Mouse (Mus musculus) MEL (cell line): ENCODE measurements around the gene Emx2. TPM values are rescaled to one million over a fixed set of nuclear protein-coding genes. Genes with fewer than 3 reads are reported as not detected.

ENCODE experiments used
- DNase-seq: peaks from one replicate; pipeline ENCODE4 v3.0.0; 2011; ENCODE audit warnings: low read depth, low spot score
- H3K27ac ChIP-seq: 2 replicates; pipeline ENCODE4 v1.5.1; 2012; ENCODE audit warnings: low read depth, mild to moderate bottlenecking, control low read depth, low read length, moderate library complexity; ENCODE audit not compliant: control insufficient read depth
- H3K27me3 ChIP-seq, 2 experiments: fragments of 150-350 bp in 1 of 2; sonication (generic) in 1 of 2; 2 replicates each; pipeline ENCODE4 v1.6.1; 2012; ENCODE audit warnings: low read length in 2 of 2, mild to moderate bottlenecking in 2 of 2, improper control_type of control experiment in 1 of 2, moderate library complexity in 1 of 2; ENCODE audit not compliant: insufficient read depth in 2 of 2, control insufficient read depth in 1 of 2
- H3K36me3 ChIP-seq, 2 experiments: 2 replicates each; pipeline ENCODE4 v1.6.1; 2012 to 2014; ENCODE audit warnings: low read length in 2 of 2, improper control_type of control experiment in 1 of 2, inconsistent platforms in 1 of 2, mild to moderate bottlenecking in 1 of 2; ENCODE audit not compliant: insufficient read depth in 2 of 2, control insufficient read depth in 1 of 2
- H3K4me1 ChIP-seq, 2 experiments: fragments of 150-350 bp in 1 of 2; sonication (generic) in 1 of 2; 2 replicates each; pipeline ENCODE4 v1.6.1; 2012; ENCODE audit warnings: low read length in 2 of 2, improper control_type of control experiment in 1 of 2, mild to moderate bottlenecking in 1 of 2; ENCODE audit not compliant: insufficient read depth in 2 of 2, control insufficient read depth in 1 of 2
- H3K4me3 ChIP-seq, 2 experiments: fragments of 150-350 bp in 1 of 2; sonication (generic) in 1 of 2; 2 replicates each; pipeline ENCODE4 v1.5.1; 2012; ENCODE audit warnings: low read depth in 2 of 2, low read length in 2 of 2, mild to moderate bottlenecking in 2 of 2, moderate library complexity in 2 of 2, control low read depth in 1 of 2, improper control_type of control experiment in 1 of 2; ENCODE audit not compliant: control insufficient read depth in 1 of 2, insufficient read depth in 1 of 2
- H3K79me2 ChIP-seq: 2 replicates; pipeline ENCODE4 v1.6.1; 2012; ENCODE audit warnings: mild to moderate bottlenecking, low read length, moderate library complexity; ENCODE audit not compliant: control insufficient read depth, poor library complexity, insufficient read depth
- H3K9ac ChIP-seq: 2 replicates; pipeline ENCODE4 v1.6.1; 2012; ENCODE audit warnings: low read depth, mild to moderate bottlenecking, control low read depth, low read length, moderate library complexity; ENCODE audit not compliant: control insufficient read depth, poor library complexity, severe bottlenecking
- H3K9me3 ChIP-seq: fragments of 150-350 bp; sonication (generic); replicated peaks from 2 replicates; pipeline ENCODE4 v1.6.1; 2012; ENCODE audit warnings: mild to moderate bottlenecking, low read length, improper control_type of control experiment, moderate library complexity; ENCODE audit not compliant: insufficient read depth
- BHLHE40 ChIP-seq: IDR thresholded peaks from 2 replicates; pipeline ENCODE4 v1.6.1; 2012; ENCODE audit warnings: low read depth, mild to moderate bottlenecking, inconsistent platforms, low read length, improper control_type of control experiment, borderline replicate concordance
- CHD2 ChIP-seq: IDR thresholded peaks from 2 replicates; pipeline ENCODE4 v1.6.1; 2011; ENCODE audit warnings: low read length, improper control_type of control experiment
- CTCF ChIP-seq, 3 experiments: IDR thresholded peaks in 2 of 3; conservative IDR thresholded peaks in 1 of 3; 2 replicates each; pipeline ENCODE4 v1.5.1; 2011 to 2012; ENCODE audit warnings: low read length in 3 of 3, low read depth in 2 of 3, mild to moderate bottlenecking in 2 of 3, improper control_type of control experiment in 1 of 3, inconsistent platforms in 1 of 3, mixed read lengths in 1 of 3, moderate library complexity in 1 of 3; ENCODE audit not compliant: control insufficient read depth in 1 of 3, insufficient read depth in 1 of 3, poor library complexity in 1 of 3, severe bottlenecking in 1 of 3
- E2F4 ChIP-seq: IDR thresholded peaks from 2 replicates; pipeline ENCODE4 v1.6.1; 2011; ENCODE audit warnings: low read depth, low read length, improper control_type of control experiment, borderline replicate concordance
- ELF1 ChIP-seq: IDR thresholded peaks from 2 replicates; pipeline ENCODE4 v1.6.1; 2014; ENCODE audit warnings: low read depth, mild to moderate bottlenecking, inconsistent platforms, low read length, improper control_type of control experiment, moderate library complexity
- EP300 ChIP-seq, 2 experiments: IDR thresholded peaks; 2 replicates each; pipeline ENCODE4 v1.6.1; 2011; ENCODE audit warnings: improper control_type of control experiment in 2 of 2, low read length in 2 of 2, low read depth in 1 of 2, mild to moderate bottlenecking in 1 of 2
- ETS1 ChIP-seq: IDR thresholded peaks from 2 replicates; pipeline ENCODE4 v1.6.1; 2012; ENCODE audit warnings: low read depth, mild to moderate bottlenecking, inconsistent platforms, low read length, improper control_type of control experiment, moderate library complexity
- GABPA ChIP-seq: IDR thresholded peaks from 2 replicates; pipeline ENCODE4 v1.6.1; 2012; ENCODE audit warnings: low read depth, mild to moderate bottlenecking, inconsistent platforms, low read length, improper control_type of control experiment, moderate library complexity
- GATA1 ChIP-seq: IDR thresholded peaks from 2 replicates; pipeline ENCODE4 v1.6.1; 2011; ENCODE audit warnings: low read depth, low read length, improper control_type of control experiment
- HCFC1 ChIP-seq: IDR thresholded peaks from 2 replicates; pipeline ENCODE4 v1.6.1; 2012; ENCODE audit warnings: low read depth, mild to moderate bottlenecking, inconsistent platforms, low read length, improper control_type of control experiment, moderate library complexity
- JUND ChIP-seq: IDR thresholded peaks from 2 replicates; pipeline ENCODE4 v1.6.1; 2011; ENCODE audit warnings: low read depth, mild to moderate bottlenecking, improper control_type of control experiment, low read length
- KAT2A ChIP-seq: conservative IDR thresholded peaks from 2 replicates; pipeline ENCODE4 v1.6.1; 2012; ENCODE audit warnings: low read depth, low read length, improper control_type of control experiment, inconsistent platforms
- MAFK ChIP-seq: IDR thresholded peaks from 2 replicates; pipeline ENCODE4 v1.6.1; 2011; ENCODE audit warnings: low read depth, mild to moderate bottlenecking, low read length, improper control_type of control experiment, borderline replicate concordance
- MAX ChIP-seq: IDR thresholded peaks from 2 replicates; pipeline ENCODE4 v1.6.1; 2011; ENCODE audit warnings: low read length, improper control_type of control experiment
- NELFE ChIP-seq: IDR thresholded peaks from 2 replicates; pipeline ENCODE4 v1.6.1; 2011; ENCODE audit warnings: low read depth, low read length, improper control_type of control experiment
- NRF1 ChIP-seq: IDR thresholded peaks from 2 replicates; pipeline ENCODE4 v1.6.1; 2014; ENCODE audit warnings: low read depth, mild to moderate bottlenecking, inconsistent platforms, low read length, improper control_type of control experiment, moderate library complexity; ENCODE audit not compliant: poor library complexity, insufficient read depth, severe bottlenecking
- POLR2A ChIP-seq, 2 experiments: IDR thresholded peaks; 2 replicates each; pipeline ENCODE4 v1.6.1; 2011 to 2012; ENCODE audit warnings: low read length in 2 of 2, mild to moderate bottlenecking in 2 of 2, control low read depth in 1 of 2, improper control_type of control experiment in 1 of 2, low read depth in 1 of 2, moderate library complexity in 1 of 2; ENCODE audit not compliant: control insufficient read depth in 1 of 2, insufficient read depth in 1 of 2, poor library complexity in 1 of 2
- POLR2AphosphoS2 ChIP-seq: IDR thresholded peaks from 2 replicates; pipeline ENCODE4 v1.6.1; 2011; ENCODE audit warnings: low read length, improper control_type of control experiment
- RAD21 ChIP-seq: IDR thresholded peaks from 2 replicates; pipeline ENCODE4 v1.6.1; 2011; ENCODE audit warnings: mild to moderate bottlenecking, low read depth, low read length, improper control_type of control experiment
- SIN3A ChIP-seq: IDR thresholded peaks from 2 replicates; pipeline ENCODE4 v1.6.1; 2012; ENCODE audit warnings: low read length, improper control_type of control experiment, inconsistent platforms
- SMC3 ChIP-seq: IDR thresholded peaks from 2 replicates; pipeline ENCODE4 v1.6.1; 2011; ENCODE audit warnings: low read depth, low read length, improper control_type of control experiment
- TAL1 ChIP-seq: IDR thresholded peaks from 2 replicates; pipeline ENCODE4 v1.6.1; 2012; ENCODE audit warnings: mild to moderate bottlenecking, inconsistent platforms, low read length, moderate library complexity, mixed read lengths
- TBP ChIP-seq: IDR thresholded peaks from 2 replicates; pipeline ENCODE4 v1.8.0; 2011; ENCODE audit warnings: low read depth, low read length, improper control_type of control experiment
- TCF12 ChIP-seq: IDR thresholded peaks from 2 replicates; pipeline ENCODE4 v1.6.1; 2014; ENCODE audit warnings: low read depth, mild to moderate bottlenecking, inconsistent platforms, low read length, improper control_type of control experiment, moderate library complexity
- USF2 ChIP-seq, 2 experiments: IDR thresholded peaks; 2 replicates each; pipeline ENCODE4 v1.6.1; 2011 to 2012; ENCODE audit warnings: improper control_type of control experiment in 2 of 2, low read length in 2 of 2, borderline replicate concordance in 1 of 2, inconsistent platforms in 1 of 2, low read depth in 1 of 2, mild to moderate bottlenecking in 1 of 2; ENCODE audit not compliant: insufficient read depth in 1 of 2
- ZC3H11A ChIP-seq: IDR thresholded peaks from 2 replicates; pipeline ENCODE4 v1.6.1; 2012; ENCODE audit warnings: low read depth, mild to moderate bottlenecking, inconsistent platforms, low read length, improper control_type of control experiment
- ZKSCAN1 ChIP-seq: IDR thresholded peaks from 2 replicates; pipeline ENCODE4 v1.6.1; 2012; ENCODE audit warnings: low read depth, mild to moderate bottlenecking, inconsistent platforms, low read length, improper control_type of control experiment, moderate library complexity
- ZMIZ1 ChIP-seq: IDR thresholded peaks from 2 replicates; pipeline ENCODE4 v1.6.1; 2012; ENCODE audit warnings: low read depth, mild to moderate bottlenecking, inconsistent platforms, low read length, improper control_type of control experiment, moderate library complexity
- polyA plus RNA-seq, 2 experiments: library from polyadenylated mRNA; stranded (reverse) in 1 of 2; unstranded in 1 of 2; fragments of >175 nt in 1 of 2; fragments of >200 nt in 1 of 2; gene quantifications; 2 replicates each; pipeline versions ENCODE4 v1.2.1 to v1.2.4; 2012; ENCODE audit warnings: low replicate concordance in 2 of 2, low read depth in 1 of 2; ENCODE audit not compliant: insufficient read length in 2 of 2, insufficient read depth in 1 of 2, missing spikeins in 1 of 2
- total RNA-seq: library from RNA; depleted of rRNA; stranded (reverse); fragments of 300-350 nt; gene quantifications from 2 replicates; pipeline ENCODE4 v1.2.3, GENCODE M21; 2012

Emx2 gene
- total and polyA plus RNA-seq, 3 experiments = 0.08 TPM; not detected in 2

DNA sequence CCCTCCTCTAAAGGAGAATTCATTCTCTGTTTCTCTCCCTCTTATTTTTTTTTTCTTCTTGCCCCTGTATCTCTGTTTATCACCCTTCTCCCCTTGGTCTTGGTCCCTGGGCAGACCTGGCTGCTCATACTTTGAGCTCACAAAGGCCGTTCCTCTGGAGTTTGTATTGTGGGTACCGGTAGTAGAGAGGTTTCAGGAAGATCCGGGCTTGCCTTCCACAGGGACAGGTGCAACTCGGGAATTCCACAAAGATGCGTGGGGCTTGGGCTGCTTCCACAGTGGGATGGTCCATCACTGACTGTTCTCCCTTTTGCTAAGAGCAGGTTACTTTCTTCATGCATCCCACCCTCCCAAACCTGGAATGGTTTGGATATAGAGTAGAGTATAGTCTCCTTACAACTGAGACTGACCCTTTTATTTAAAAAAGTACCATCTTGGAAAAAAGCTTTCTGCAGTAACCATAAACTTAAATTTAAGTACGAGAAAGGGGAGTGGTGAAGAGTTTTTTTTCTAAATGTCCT is 8.3 kb downstream of the Emx2 start:
- Histone ChIP-seq H3K27me3 (no peaks in the 10 kb centered on the region; a peak in 2 of 4 replicates), H3K4me3 (no peak overlapping the region), H3K36me3 (no peaks in the 10 kb centered on the region), H3K27ac (no peak overlapping the region), H3K4me1 (no peaks in the 10 kb centered on the region), H3K79me2 (no peaks in the 10 kb centered on the region), H3K9ac (no peak overlapping the region), H3K9me3 (no peaks in the 10 kb centered on the region)
- no peak for DNase-seq
- TF ChIP-seq GABPA = no peak
- no peak for TF ChIP-seq POLR2AphosphoS2
- no peak for TF ChIP-seq NELFE
- TF ChIP-seq ZC3H11A = no peak
- TF ChIP-seq GATA1 = no peak
- no peak for TF ChIP-seq CHD2
- no peak for TF ChIP-seq KAT2A
- TF ChIP-seq EP300 (IDR thresholded peaks at IDR 0.05; ENCODE audit: low read depth in 1 of 2, low read length in 2 of 2) = no peak
- no peak for TF ChIP-seq ZMIZ1
- TF ChIP-seq MAX = no peak
- no peak for TF ChIP-seq CTCF (IDR thresholded peaks at IDR 0.05 in 2 of 3, conservative IDR thresholded peaks at IDR 0.05 in 1 of 3; ENCODE audit: control insufficient read depth in 1 of 3, insufficient read depth in 1 of 3, low read depth in 2 of 3, low read length in 3 of 3, poor library complexity in 1 of 3, severe bottlenecking in 1 of 3)
- TF ChIP-seq TBP = no peak
- no peak for TF ChIP-seq BHLHE40
- TF ChIP-seq TCF12 = no peak
- no peak for TF ChIP-seq JUND
- no peak for TF ChIP-seq TAL1
- TF ChIP-seq ELF1 = no peak
- TF ChIP-seq E2F4 = no peak
- no peak for TF ChIP-seq HCFC1

DNA sequence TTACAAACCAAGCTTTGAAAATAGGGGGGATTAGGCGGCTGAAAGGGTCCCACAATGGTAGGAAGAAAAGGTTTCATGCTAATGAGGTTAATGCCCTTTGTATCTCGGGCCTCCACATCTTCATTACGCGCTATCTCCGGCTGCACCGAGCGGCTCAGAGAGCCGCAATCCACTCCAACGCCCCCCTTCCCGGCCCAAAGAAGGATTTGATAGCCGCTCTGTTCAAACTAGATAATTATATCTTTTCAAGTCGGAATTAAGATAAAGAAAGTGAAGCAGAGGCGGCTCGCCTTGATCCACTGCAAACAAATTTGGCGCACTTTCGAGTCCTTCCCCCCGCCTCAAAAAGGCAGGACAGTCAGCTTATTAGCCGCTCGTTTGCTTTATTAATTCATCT is 8.8 kb downstream of the Emx2 start:
- H3K36me3 ChIP-seq = no peaks in the 10 kb centered on the region

More for the DNA sequence above, 8.8 kb downstream of the Emx2 start:
- Histone ChIP-seq H3K27me3 (no peaks in the 10 kb centered on the region; a peak in 2 of 4 replicates), H3K79me2 (no peaks in the 10 kb centered on the region), H3K27ac (no peak overlapping the region), H3K9me3 (no peaks in the 10 kb centered on the region), H3K9ac (no peak overlapping the region), H3K4me3 (no peak overlapping the region), H3K4me1 (no peaks in the 10 kb centered on the region)
- DNase-seq = no peak
- TF ChIP-seq ZC3H11A (no peak), POLR2A (IDR thresholded peaks at IDR 0.05; ENCODE audit: control insufficient read depth in 1 of 2, insufficient read depth in 1 of 2, low read depth in 1 of 2, low read length in 2 of 2, poor library complexity in 1 of 2) (no peak), CHD2 (no peak), MAFK (no peak), ZKSCAN1 (no peak), GABPA (no peak), USF2 (IDR thresholded peaks at IDR 0.05; ENCODE audit: borderline replicate concordance in 1 of 2, insufficient read depth in 1 of 2, low read depth in 1 of 2, low read length in 2 of 2) (no peak), SIN3A (no peak), E2F4 (no peak), SMC3 (no peak), GATA1 (no peak), RAD21 (no peak), MAX (no peak), ETS1 (no peak), NRF1 (no peak), NELFE (no peak), POLR2AphosphoS2 (no peak)
